Mouse (Mus musculus): ENCODE results near the gene Gm21992.
"Not testable (repeated sequence)": the region's sequence is repeated elsewhere in the genome, so short reads cannot be mapped to it uniquely, and the experiment has no call there.

The Gm21992 gene

DNA sequence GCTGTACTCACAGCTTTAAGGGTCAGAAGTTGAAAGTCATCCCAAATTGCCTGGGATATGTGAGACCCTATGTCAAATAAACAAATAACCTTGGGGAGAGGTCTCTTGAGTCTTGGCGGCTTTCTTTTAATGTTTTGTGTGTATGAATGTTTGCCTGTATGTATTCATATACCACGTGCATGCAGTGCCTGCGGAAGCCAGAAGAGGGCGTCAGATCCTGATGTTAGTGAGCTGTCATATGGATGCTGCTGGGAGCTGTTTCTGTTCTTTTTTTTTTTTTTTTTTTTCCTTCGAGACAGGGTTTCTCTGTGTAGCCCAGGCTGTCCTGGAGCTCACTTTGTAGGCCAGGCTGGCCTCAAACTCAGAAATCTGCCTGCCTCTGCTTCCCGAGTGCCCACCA is 1.6 kb upstream of the Gm21992 start:
- in situ Hi-C loops (cut with MboI, MseI): no loop called here

DNA sequence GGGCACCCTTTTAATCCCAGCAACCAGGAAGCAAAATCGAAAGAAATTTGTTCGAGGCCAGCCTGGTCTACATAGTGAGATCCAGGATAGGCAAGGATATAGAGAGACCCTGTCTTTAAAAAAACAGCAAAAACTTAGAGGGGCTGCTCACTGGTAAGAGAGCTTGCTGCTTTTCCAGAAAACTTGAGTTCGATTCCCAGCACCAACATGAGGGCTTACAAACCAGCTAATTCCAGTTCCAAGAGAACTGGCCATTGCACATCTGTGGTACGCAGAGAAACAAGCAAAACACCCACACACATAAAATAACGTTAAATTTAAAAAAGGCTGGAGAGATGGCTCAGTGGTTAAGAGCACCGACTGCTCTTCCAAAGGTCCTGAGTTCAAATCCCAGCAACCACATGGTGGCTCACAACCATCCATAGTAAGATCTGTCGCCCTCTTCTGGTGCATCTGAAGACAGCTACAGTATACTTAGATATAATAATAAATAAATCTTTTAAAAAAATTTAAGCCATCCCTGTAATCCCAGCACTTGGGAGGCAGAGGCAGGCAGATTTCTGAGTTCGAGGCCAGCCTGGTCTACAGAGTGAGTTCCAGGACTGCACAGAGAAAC is 1.0 kb upstream of the Gm21992 start:
- in situ Hi-C loops (cut with MboI, MseI): not testable (repeated sequence)

GRCm38 (mm10) chr19:4811909-4812242 is 464 bp upstream of the Gm21992 start:
- in situ Hi-C loops (cut with MboI, MseI): no loop called here

DNA sequence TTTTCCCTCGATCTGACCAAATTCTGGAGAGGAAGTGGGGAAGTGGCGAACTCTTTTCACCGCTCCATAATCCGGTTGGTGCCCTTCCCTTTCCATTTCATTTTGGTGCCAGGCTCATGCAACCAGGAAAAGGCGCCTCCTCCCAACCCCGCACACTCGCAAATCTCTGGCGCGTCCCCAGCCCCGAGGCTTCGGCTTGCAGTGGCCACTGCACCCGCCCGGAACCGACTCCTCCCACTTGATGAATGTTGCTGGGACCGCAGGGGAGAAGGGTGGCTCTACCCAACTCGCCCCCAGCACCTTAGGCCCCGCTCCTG is 708 bp downstream of the Gm21992 start:
- in situ Hi-C loops (cut with MboI, MseI): no loop called here

- in situ Hi-C loops (cut with MboI, MseI): no loop called here
Measured at GRCm38 (mm10) chr19:4810309-4810708, 1.1 kb downstream of the Gm21992 start.

DNA sequence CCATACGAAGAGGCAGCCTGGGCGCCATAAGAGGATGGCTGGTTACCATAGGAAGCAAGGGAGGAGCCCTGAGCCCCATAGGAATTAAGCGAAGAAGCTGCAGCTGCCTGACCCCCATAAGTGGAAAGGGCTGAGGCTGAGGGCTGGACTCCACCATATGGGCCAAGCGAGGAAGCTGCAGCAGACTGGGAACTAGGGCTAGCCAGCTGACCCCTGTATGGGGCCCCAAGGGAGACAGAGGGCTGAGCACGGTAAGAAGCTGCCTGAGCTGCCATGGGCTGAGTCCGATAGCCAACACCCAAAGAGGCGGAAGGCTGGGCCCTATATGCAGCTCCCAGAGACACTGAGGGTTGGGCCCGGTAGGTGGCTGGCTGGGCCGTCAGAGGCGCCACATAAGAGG is 8.1 kb downstream of the Gm21992 start:
- in situ Hi-C loops (cut with MboI, MseI): no loop called here

GRCm38 (mm10) chr19:4802691-4803091 is 8.7 kb downstream of the Gm21992 start:
- in situ Hi-C loops (cut with MboI, MseI): no loop called here

DNA sequence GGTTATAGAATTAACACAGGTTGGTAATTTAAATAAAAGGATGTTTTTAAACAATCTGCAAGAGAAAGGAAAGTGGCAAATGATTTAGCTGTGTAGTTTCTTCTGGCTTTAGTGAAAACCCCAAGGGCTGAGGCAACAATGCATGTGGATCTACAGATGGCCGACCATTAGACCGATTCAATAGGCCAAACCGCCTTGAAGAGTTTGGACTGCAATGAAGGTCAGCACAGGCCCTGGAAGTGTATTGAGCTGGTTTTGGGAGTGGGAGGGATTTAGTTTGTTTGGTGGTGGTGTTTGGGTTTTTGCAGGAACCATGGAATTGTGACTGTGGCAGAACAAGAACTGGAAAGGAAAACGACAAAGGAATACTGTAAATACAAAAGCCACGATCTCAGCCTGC is 12.3 kb downstream of the Gm21992 start:
- in situ Hi-C loops (cut with MboI, MseI): no loop called here

- in situ Hi-C loops (cut with MboI, MseI): no loop called here
Measured at GRCm38 (mm10) chr19:4797846-4798245, 13.6 kb downstream of the Gm21992 start.

DNA sequence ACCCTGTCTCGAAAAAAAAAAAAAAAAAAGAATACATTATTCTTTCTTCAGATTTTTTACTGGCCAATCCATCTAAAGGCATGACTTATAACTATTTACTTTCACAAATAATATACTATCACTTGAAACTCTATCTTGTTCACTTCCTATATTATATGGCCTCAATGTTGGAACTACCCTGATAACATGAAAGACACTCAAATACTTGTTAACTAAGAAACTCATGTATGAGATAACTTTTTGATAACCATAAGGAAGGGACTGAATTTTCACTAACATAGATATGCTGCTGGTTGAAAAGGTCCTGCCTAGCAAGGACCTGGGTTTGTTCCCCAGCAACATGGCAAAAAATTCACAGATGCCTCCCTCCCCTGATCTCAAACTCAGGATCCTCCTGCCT is 15.5 kb downstream of the Gm21992 start:
- in situ Hi-C loops (cut with MboI, MseI): no loop called here

GRCm38 (mm10) chr19:4793831-4794422 is 17.5 kb downstream of the Gm21992 start, which contains the start of gene Rbm4:
TSS of gene Rbm4 (minus strand) at chr19:4793901.
- in situ Hi-C loops (cut with MboI, MseI): loop anchor here (5.0 kb wide), 1 partner anchor 37 kb away; the partner anchor contains the start of gene Rbm4b (in 2 of the 2)

GRCm38 (mm10) chr19:4793281-4793830 is 18.1 kb downstream of the Gm21992 start:
- in situ Hi-C loops (cut with MboI, MseI): loop anchor here (5.0 kb wide), 1 partner anchor 36 kb away; the partner anchor contains the start of gene Rbm4b (in 2 of the 2)

DNA sequence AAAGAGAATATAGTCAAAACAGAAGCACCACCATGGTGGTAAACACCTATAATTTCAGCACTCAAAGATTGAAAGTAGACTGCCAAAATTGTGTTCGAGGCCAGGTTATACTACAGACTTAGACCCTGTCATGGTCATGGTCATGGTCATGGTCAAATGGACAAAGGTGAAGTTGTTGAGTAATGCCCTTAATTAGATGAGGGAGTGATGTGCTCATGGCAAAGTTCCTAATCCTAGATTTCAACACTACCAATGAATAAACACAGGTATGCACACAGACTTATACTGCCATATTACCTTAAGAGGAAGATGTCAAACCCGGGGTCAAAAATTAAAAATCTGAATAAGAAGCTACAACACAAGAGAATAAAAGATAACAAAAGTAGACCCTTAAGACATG is 25.1 kb downstream of the Gm21992 start:
- in situ Hi-C loops (cut with MboI, MseI): no loop called here

DNA sequence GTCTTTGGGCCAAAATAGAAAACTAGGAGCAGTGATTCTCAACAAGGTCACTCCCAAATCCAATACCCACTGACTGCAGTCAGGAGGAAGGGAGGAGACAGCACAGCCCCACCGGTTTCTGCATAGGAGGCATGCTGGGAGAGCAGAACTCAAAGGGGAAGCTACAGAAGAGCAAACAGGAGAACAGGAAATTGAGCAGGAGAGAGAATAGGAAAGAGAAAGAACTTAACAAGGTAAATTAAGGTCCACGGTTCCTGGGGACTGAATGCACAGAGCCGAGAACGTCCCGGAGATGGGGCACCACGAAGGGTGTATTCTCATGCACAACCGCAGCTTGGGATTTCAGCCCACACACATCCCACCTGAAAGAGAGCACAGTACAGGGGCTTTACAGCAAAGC is 26.2 kb downstream of the Gm21992 start:
- in situ Hi-C loops (cut with MboI, MseI): no loop called here

DNA sequence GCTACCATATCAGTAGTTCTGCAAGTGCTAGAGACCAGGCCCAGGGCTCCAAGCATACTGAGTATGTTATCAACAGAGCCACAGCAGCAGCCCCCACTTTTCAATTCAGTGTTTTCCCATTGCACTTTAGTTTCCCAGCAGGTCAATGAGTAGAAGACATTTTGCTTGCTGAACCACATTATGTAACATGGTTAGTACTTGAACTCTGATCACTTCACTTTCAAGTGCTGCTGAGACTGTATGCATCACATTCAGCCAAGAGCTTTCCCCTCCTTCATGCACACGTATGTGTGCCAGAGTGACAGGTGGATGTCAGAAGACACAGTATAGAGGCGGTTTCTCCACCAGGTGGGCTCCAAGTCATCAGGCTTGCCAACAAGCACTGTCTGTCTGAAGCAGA is 28.5 kb downstream of the Gm21992 start:
- in situ Hi-C loops (cut with MboI, MseI): no loop called here

- in situ Hi-C loops (cut with MboI, MseI): no loop called here
Measured at GRCm38 (mm10) chr19:4772785-4773184, 38.6 kb downstream of the Gm21992 start.

DNA sequence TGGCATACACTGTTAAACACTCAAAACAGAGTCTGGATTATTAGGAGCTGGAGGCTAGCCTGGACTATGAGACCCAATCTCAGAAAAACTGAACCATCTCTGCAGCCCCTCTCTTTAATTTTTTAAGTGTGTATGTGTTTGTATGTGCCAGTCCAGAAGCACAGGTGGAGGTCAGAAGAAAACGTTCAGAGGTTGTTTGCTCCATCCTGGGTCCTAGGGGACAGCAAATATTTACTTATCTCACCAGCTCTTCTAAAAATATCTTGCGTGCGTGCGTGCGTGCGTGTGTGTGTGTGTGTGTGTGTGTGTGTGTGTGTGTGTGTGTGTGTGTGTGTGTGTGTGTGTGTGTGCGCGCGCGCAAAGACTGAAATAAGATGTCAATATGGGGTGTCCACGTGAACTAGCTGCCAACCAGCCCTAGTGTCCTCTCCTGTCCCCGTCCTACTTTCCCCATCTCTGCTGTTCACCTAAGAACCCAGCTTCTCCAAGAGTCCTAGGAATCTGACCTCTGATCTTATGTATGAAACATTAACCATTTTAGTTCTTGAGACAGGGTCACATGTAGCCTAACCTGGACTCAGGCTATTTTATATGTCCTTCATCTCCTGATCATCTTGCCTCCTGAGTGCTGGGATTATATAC is 43.8 kb downstream of the Gm21992 start:
- in situ Hi-C loops (cut with MboI, MseI): no loop called here

DNA sequence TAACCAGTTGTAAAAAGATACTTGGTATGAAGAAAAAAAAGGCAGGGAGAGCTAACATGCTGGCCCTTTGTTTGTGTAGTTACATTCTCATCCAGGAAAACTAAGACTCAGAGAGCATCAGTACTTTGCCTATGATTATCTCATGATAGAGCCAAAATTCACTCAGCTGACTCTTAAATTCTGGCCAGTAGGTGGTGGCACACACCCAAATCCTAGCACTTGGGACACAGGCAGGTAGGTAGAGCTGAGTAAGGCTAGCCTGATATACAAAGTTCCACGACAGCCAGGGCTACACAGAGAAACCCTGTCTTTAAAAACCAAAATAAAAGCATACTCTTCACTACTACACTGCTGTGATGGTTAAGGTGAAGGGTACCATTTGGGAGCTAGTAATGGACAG is 48.5 kb downstream of the Gm21992 start:
- in situ Hi-C loops (cut with MboI, MseI): no loop called here

DNA sequence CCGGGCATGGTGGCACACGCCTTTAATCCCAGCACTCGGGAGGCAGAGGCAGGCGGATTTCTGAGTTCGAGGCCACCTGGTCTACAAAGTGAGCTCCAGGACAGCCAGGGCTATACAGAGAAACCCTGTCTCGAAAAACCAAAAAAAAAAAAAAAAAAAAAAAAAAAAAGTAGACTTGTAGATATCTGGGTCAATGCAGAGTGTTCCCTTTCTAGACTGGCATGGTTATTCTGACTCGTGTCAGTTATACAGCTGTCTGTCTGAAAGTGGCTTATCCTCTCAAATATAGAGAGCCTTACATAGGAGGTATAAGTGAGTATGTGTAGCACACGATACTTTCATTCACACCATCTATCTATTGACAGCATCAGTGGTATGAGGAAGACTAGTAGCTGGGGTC is 50.9 kb downstream of the Gm21992 start:
- in situ Hi-C loops (cut with MboI, MseI): not testable (repeated sequence)

DNA sequence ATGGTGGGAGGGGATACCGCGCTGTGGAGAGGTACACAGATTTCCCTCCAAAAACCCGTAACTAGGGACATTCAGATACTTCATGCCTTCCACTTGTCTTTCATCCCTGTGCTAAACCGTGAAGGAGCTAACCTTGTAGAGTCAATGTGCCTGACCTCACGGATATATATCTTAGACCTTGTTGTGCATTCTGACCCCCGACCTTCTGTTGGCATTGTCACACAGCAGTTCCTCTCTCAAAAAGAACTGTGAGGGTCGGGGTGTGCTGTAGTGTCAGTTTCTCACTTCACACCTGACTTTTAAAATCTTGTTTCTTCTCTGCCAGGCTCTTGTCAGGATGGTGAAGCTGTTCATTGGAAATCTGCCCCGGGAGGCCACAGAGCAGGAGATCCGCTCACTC is 54.5 kb downstream of the Gm21992 start:
- in situ Hi-C loops (cut with MboI, MseI): loop anchor here (5.0 kb wide), 2 partner anchors 35 to 150 kb away; partner anchors contain the start of genes Rbm4 (in 2 of the 2) and Bbs1 (in 1 of the 2)

DNA sequence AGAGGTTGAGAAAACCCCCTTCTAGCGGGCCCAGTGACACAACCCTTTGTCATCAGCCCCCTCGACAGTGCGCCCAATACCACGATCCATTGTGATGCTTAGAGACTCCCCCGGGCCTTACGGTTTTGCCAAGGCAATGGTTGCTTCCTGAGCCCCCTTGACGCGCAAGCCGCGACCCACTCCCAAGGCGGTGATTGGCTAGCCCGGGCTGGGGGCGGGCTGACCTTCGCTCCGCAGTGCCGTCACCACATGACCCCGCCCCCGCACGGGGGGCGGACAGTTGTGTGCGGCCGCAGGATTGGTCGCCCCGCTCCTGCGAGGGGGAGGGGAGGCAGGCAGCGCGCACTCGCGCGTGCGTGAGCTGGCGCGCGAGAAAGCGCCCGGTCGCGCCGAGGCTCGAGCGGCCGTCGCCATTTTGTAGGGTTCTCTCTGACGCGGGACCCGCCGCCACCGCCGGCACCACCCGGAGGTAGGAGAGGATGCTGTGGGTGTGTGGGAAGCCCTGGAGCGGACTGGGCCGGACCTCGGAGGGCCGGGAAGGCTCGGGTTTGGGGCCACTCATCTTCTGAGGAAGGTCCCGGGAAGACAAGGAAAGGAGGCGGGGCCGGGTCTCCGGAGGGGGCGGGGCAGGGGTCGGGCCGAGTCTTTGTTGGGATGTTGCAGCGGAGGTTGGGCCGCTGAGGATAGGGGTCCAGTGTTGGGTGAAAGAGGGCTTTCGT is 55.1 kb downstream of the Gm21992 start, which contains the start of gene Rbm4b:
Rbm4b (plus strand) TSS at position 305 of the 719 bp plus-strand sequence.
- in situ Hi-C loops (cut with MboI, MseI): loop anchor here (5.0 kb wide), 2 partner anchors 36 to 151 kb away; partner anchors contain the start of genes Rbm4 (in 2 of the 2) and Bbs1 (in 1 of the 2)

Measured in T-helper 17 cell (primary cell).